In genomic region chr6:31083701-31084100, GRCm38 (mm10) we compare ENCODE assay signal across 19 mouse cellular contexts.
"Had no signal": no experiment of that assay in that cellular context is flagged by ENCODE, and none has a peak within 500 bp of the region (broad histone marks: within the 10 kb centered on the region; RNA-seq: fewer than 3 reads in every experiment).

No protein-coding gene starts in this region.

- H3K9ac ChIP-seq: lung, embryonic 15.5 days; midbrain, embryonic 13.5 days; midbrain, embryonic 15.5 days; neural tube, embryonic 13.5 days; neural tube, embryonic 15.5 days had no signal

- H3K4me2 ChIP-seq: lung, embryonic 15.5 days; midbrain, embryonic 11.5 days; midbrain, embryonic 13.5 days; midbrain, embryonic 15.5 days; neural tube, embryonic 13.5 days; neural tube, embryonic 15.5 days had no signal

- H3K27ac ChIP-seq: midbrain, embryonic 13.5 days; midbrain, embryonic 15.5 days; neural tube, embryonic 13.5 days; neural tube, embryonic 15.5 days had no signal

- H3K9me3 ChIP-seq: lung, embryonic 15.5 days; megakaryocyte, embryonic 14.5 days; midbrain, embryonic 13.5 days; midbrain, embryonic 15.5 days; neural tube, embryonic 13.5 days; neural tube, embryonic 15.5 days had no signal

- H3K36me3 ChIP-seq: lung, embryonic 15.5 days; midbrain, embryonic 13.5 days; midbrain, embryonic 15.5 days; neural tube, embryonic 13.5 days; neural tube, embryonic 15.5 days had no signal

- H3K4me3 ChIP-seq: lung, embryonic 15.5 days; megakaryocyte, embryonic 14.5 days; midbrain, embryonic 13.5 days; midbrain, embryonic 15.5 days; neural tube, embryonic 13.5 days; neural tube, embryonic 15.5 days had no signal

- ATAC-seq: lung, postnatal 0 days; midbrain, embryonic 13.5 days; midbrain, embryonic 15.5 days had no signal

- H3K27me3 ChIP-seq: lung, embryonic 15.5 days; megakaryocyte, embryonic 14.5 days; midbrain, embryonic 13.5 days; midbrain, embryonic 15.5 days; neural tube, embryonic 13.5 days; neural tube, embryonic 15.5 days had no signal

- DNase-seq: lung, adult 2 months; lung, postnatal 14 days; lung, postnatal 36 days; retina, postnatal 1 day; right cerebral cortex, adult 18-20 months; right cerebral cortex, postnatal 25 days; right cerebral cortex, postnatal 4 days; spleen, adult 18-20 months; thymus, adult 18-20 months; thymus, postnatal 14 days; thymus, postnatal 36 days had no signal
